Mouse (Mus musculus) monocyte, adult 59 days (primary cell): Measurements from ENCODE around the gene Edem1. TPM values are rescaled to one million over a fixed set of nuclear protein-coding genes. Genes with fewer than 3 reads are reported as not detected.

Experiments
- total RNA-seq, 2 experiments: library from RNA; stranded (reverse); gene quantifications; one replicate each; pipeline ENCODE4 v1.2.4; 2023

Gene Edem1
- 100 to 1,000 TPM; 168 to 179 TPM for total RNA-seq

DNA sequence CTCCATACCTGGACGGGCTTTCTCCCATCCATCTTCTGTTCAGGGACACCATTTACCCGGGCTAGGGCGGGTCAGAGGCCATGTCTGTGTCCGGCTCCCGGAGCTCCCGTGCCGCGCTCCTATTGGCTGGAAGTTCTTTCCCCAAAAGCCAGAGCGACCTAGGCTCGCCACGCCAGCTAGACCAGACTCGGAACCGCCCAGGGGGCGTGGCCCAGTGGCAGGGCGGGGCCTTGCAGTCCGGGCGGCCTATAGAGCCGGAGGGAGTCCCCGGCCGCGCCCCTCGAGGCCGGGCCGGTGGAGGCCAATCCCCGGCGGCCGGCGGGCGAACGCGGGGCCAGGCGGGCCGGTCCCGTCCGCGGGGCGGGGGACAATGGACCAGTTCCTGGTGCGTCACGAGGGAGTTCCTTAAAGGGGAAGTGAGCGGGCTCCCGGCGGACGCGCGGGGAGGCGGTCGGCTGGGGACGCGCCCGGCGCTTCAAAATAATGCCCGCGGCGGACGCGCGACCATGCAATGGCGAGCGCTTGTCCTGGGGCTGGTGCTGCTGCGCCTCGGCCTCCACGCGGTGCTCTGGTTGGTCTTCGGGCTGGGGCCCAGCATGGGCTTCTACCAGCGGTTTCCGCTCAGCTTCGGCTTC lies at the start of gene Edem1:
Gene Edem1, plus strand, starts transcription at position 408 of the 635 bp plus-strand sequence.

GRCm38 (mm10) chr6:108782526-108783183 lies 45.8 kb upstream of the Edem1 start, which contains the start of gene Arl8b:
Gene Arl8b (plus strand): TSS chr6:108783099.

Other genes with a start within 250 kb of the Edem1 start
- gene Bhlhe40, start 168.0 kb upstream of the Edem1 start, total RNA-seq, result 100 to 1,000 TPM; 477 to 666 TPM
- gene Arl8b, start 45.5 kb upstream of the Edem1 start, total RNA-seq, result 10 to 100 TPM; 70.5 to 73.0 TPM